Mouse (Mus musculus) limb, embryonic 14.5 days (tissue): ENCODE measurements around the gene Neil3. TPM values are rescaled to one million over a fixed set of nuclear protein-coding genes. Genes with fewer than 3 reads are reported as not detected.
A peak's percentile ranks its signal among the peaks of the same experiment; 100 is the strongest.

Experiments used
- ATAC-seq: fragments of 200-750 bp; cut with Nextera tagmentation; 2 replicates; pipeline ENCODE4 v1.8.0; 2017; ENCODE audit warnings: low read depth, moderate number of reproducible peaks, moderate TSS enrichment; ENCODE audit not compliant: low FRiP score
- DNase-seq: peaks from one replicate; pipeline ENCODE4 v3.0.0-alpha.2; 2015; ENCODE audit warnings: low spot score
- H3K27ac ChIP-seq: fragments of 300-500 bp; sonication (generic); replicated peaks from 2 replicates; pipeline ENCODE4 v1.5.1; 2014; ENCODE audit warnings: low read depth, mild to moderate bottlenecking, low read length, moderate library complexity, mixed read lengths
- H3K27me3 ChIP-seq: fragments of 300-500 bp; sonication (generic); 2 replicates; pipeline ENCODE4 v1.6.1; 2014; ENCODE audit warnings: low read length, mixed read lengths; ENCODE audit not compliant: control insufficient read depth, insufficient read depth
- H3K36me3 ChIP-seq: fragments of 300-500 bp; sonication (generic); 2 replicates; pipeline ENCODE4 v1.6.1; 2014; ENCODE audit warnings: mild to moderate bottlenecking, low read length, moderate library complexity, mixed read lengths; ENCODE audit not compliant: control insufficient read depth, insufficient read depth
- H3K4me1 ChIP-seq: fragments of 300-500 bp; sonication (generic); 2 replicates; pipeline ENCODE4 v1.6.1; 2014; ENCODE audit warnings: antibody characterized with exemption, low read length, mixed read lengths; ENCODE audit not compliant: control insufficient read depth, insufficient read depth
- H3K4me2 ChIP-seq: fragments of 300-500 bp; sonication (generic); replicated peaks from 2 replicates; pipeline ENCODE4 v1.6.1; 2014; ENCODE audit warnings: low read depth, mild to moderate bottlenecking, low read length, moderate library complexity; ENCODE audit not compliant: severe bottlenecking
- H3K4me3 ChIP-seq: fragments of 300-500 bp; sonication (generic); replicated peaks from 2 replicates; pipeline ENCODE4 v1.5.1; 2014; ENCODE audit warnings: low read length
- H3K9ac ChIP-seq: fragments of 300-500 bp; sonication (generic); 2 replicates; pipeline ENCODE4 v1.6.1; 2014; ENCODE audit warnings: mild to moderate bottlenecking, low read depth, low read length, moderate library complexity; ENCODE audit not compliant: severe bottlenecking
- H3K9me3 ChIP-seq: fragments of 300-500 bp; sonication (generic); 2 replicates; pipeline ENCODE4 v1.6.1; 2016; ENCODE audit warnings: low read length; ENCODE audit not compliant: control insufficient read depth
- POLR2A ChIP-seq: fragments of 200-500 bp; IDR thresholded peaks from 2 replicates; pipeline ENCODE4 v1.8.0; 2012; ENCODE audit warnings: inconsistent platforms, mild to moderate bottlenecking, moderate library complexity, borderline replicate concordance; ENCODE audit not compliant: insufficient read depth, insufficient read length; ENCODE audit errors: extremely low read depth
- whole genome bisulfite sequencing: fragments of 180-500 bp; shearing (Covaris S2); extraction: QIAGEN DNeasy Blood & Tissue Kit; methylation state at CpG from one replicate; pipeline ENCODE4 v1.1.7; 2014; 5-methylcytosine and 5-hydroxymethylcytosine counted together
- polyA plus RNA-seq, 2 experiments: library from polyadenylated mRNA; depleted of rRNA in 1 of 2; stranded (reverse) in 1 of 2; unstranded in 1 of 2; fragments of >200 nt; fragmentation: Nextera tagmentation in 1 of 2; extraction: Ambion mirVana in 1 of 2; gene quantifications; 2 replicates each; pipeline versions ENCODE4 v1.2.1 to v1.2.3; 2012 to 2014

Gene Neil3
- polyA plus RNA-seq (2012; rRNA removed) = 19.4 and 30.5 TPM in 2 replicates
- polyA plus RNA-seq (2014; fragmentation: Nextera tagmentation; extraction: Ambion mirVana) = 16.8 and 21.6 TPM in 2 replicates

GRCm38 (mm10) chr8:53638495-53639171 is at the start of gene Neil3:
Neil3 (minus strand) TSS chr8:53639065.
- ATAC-seq (peak; percentile 98), DNase-seq (peak; percentile 77)
- peak within 1 kb of the TSS; percentile 89 for H3K4me2 ChIP-seq
- peaks cover 4% of the 10 kb centered on the region; the same call in 1 of the 2 replicates for H3K4me1 ChIP-seq
- peak within 1 kb of the TSS; percentile 48 for H3K27ac ChIP-seq
- H3K36me3 ChIP-seq = no peaks in the 10 kb centered on the region
- under 1% methylated on average over 24 of the region's 26 CpGs for WGBS
- H3K4me3 ChIP-seq = peak within 1 kb of the TSS; percentile 58
- H3K9ac ChIP-seq = peak within 1 kb of the TSS; percentile 72
- TF ChIP-seq POLR2A = no peak
- no peaks in the 10 kb centered on the region for H3K27me3 ChIP-seq
- H3K9me3 ChIP-seq = no peaks in the 10 kb centered on the region

- 20% methylated on average over 12 of the region's 12 CpGs for WGBS
- DNase-seq = peak; percentile 75
- peak; percentile 57; the same call in 1 of the 2 replicates for ATAC-seq
Measured at GRCm38 (mm10) chr8:53680846-53681245, 42.0 kb upstream of the Neil3 start.

GRCm38 (mm10) chr8:53663946-53664345 is 25.1 kb upstream of the Neil3 start:
- H3K4me1 ChIP-seq = no peaks in the 10 kb centered on the region
- ATAC-seq = no peak
- no peak overlapping the region for H3K4me2 ChIP-seq
- no peak for TF ChIP-seq POLR2A
- no peaks in the 10 kb centered on the region for H3K27me3 ChIP-seq
- WGBS = 34% methylated on average over 4 of the region's 4 CpGs
- no peak overlapping the region for H3K4me3 ChIP-seq
- no peaks in the 10 kb centered on the region for H3K36me3 ChIP-seq
- no peak overlapping the region for H3K27ac ChIP-seq
- no peaks in the 10 kb centered on the region for H3K9me3 ChIP-seq
- no peak overlapping the region for H3K9ac ChIP-seq
- DNase-seq = no peak

More at GRCm38 (mm10) chr8:53680846-53681245, 42.0 kb upstream of the Neil3 start:
- Histone ChIP-seq H3K4me1 (no peaks in the 10 kb centered on the region), H3K4me3 (no peak overlapping the region), H3K27ac (no peak overlapping the region), H3K27me3 (no peaks in the 10 kb centered on the region), H3K9ac (no peak overlapping the region), H3K9me3 (no peaks in the 10 kb centered on the region), H3K4me2 (no peak overlapping the region), H3K36me3 (no peaks in the 10 kb centered on the region)
- no peak for TF ChIP-seq POLR2A

- H3K4me3 ChIP-seq = no peak overlapping the region
- no peaks in the 10 kb centered on the region for H3K36me3 ChIP-seq
- 87% methylated on average over 3 of the region's 3 CpGs for WGBS
- no peak for TF ChIP-seq POLR2A
- H3K27ac ChIP-seq = no peak overlapping the region
- no peaks in the 10 kb centered on the region for H3K9me3 ChIP-seq
- H3K9ac ChIP-seq = no peak overlapping the region
- no peak overlapping the region for H3K4me2 ChIP-seq
- no peaks in the 10 kb centered on the region for H3K27me3 ChIP-seq
- no peaks in the 10 kb centered on the region for H3K4me1 ChIP-seq
- ATAC-seq (no peak), DNase-seq (no peak)
Measured at GRCm38 (mm10) chr8:53661436-53661835, 22.6 kb upstream of the Neil3 start.

- DNase-seq (no peak), ATAC-seq (no peak)
- H3K4me1 ChIP-seq = no peaks in the 10 kb centered on the region
- no peak overlapping the region for H3K27ac ChIP-seq
- peaks cover 6% of the 10 kb centered on the region for H3K9me3 ChIP-seq
- H3K4me2 ChIP-seq = no peak overlapping the region
- H3K9ac ChIP-seq = no peak overlapping the region
- no peaks in the 10 kb centered on the region for H3K27me3 ChIP-seq
- no peak overlapping the region for H3K4me3 ChIP-seq
- 85% methylated on average over 4 of the region's 4 CpGs for WGBS
- TF ChIP-seq POLR2A = no peak
- H3K36me3 ChIP-seq = no peaks in the 10 kb centered on the region
Measured at GRCm38 (mm10) chr8:53630618-53631017, 8.2 kb downstream of the Neil3 start.
